Mouse (Mus musculus): Measurements from ENCODE around the gene Sdf2. TPM values are rescaled to one million over a fixed set of nuclear protein-coding genes. Genes with fewer than 3 reads are reported as not detected.

The Sdf2 gene
- 10 to 100 TPM; 78.8 to 95.9 TPM for polyA plus RNA-seq (2017; shearing (Covaris generic))

GRCm38 (mm10) chr11:78245627-78246317 lies at the start of gene Sdf2, which contains the start of gene Supt6:
Gene Sdf2 (plus strand): TSS chr11:78245746.
Gene Supt6 (minus strand): TSS chr11:78245987.

GRCm38 (mm10) chr11:78261380-78262352 lies 16.1 kb downstream of the Sdf2 start, which contains the start of gene 2610507B11Rik:
Gene 2610507B11Rik (plus strand): TSS chr11:78261752.

GRCm38 (mm10) chr11:78290654-78291053 lies 45.1 kb downstream of the Sdf2 start, which contains the start of gene BC030499:
Gene BC030499 (plus strand): TSS chr11:78290841.

GRCm38 (mm10) chr11:78301357-78302084 lies 56.0 kb downstream of the Sdf2 start, which contains the start of gene Spag5:
Gene Spag5 (plus strand): TSS chr11:78301529.

Other genes with a start within 250 kb of the Sdf2 start
- 1 to 10 TPM; 5.0 to 5.3 TPM for gene Dhrs13, start 213.5 kb upstream of the Sdf2 start, polyA plus RNA-seq (2017; shearing (Covaris generic))
- gene Flot2, start 207.8 kb upstream of the Sdf2 start, polyA plus RNA-seq (2017; shearing (Covaris generic)) = 10 to 100 TPM; 41.5 to 48.8 TPM
- 10 to 100 TPM; 23.1 to 27.6 TPM for gene Eral1, start 165.4 kb upstream of the Sdf2 start, polyA plus RNA-seq (2017; shearing (Covaris generic))
- gene Fam222b, start 151.1 kb upstream of the Sdf2 start, polyA plus RNA-seq (2017; shearing (Covaris generic)) = 10 to 100 TPM; 15.3 to 18.3 TPM
- 10 to 100 TPM; 33.0 to 39.8 TPM for gene Traf4, start 80.2 kb upstream of the Sdf2 start, polyA plus RNA-seq (2017; shearing (Covaris generic))
- gene Nek8, start 69.1 kb upstream of the Sdf2 start, polyA plus RNA-seq (2017; shearing (Covaris generic)) = 10 to 100 TPM in 1 of 2 experiments, 1 to 10 TPM in 1; 9.3 to 10.9 TPM
- gene Tlcd1, start 69.0 kb upstream of the Sdf2 start, polyA plus RNA-seq (2017; shearing (Covaris generic)) = 1 to 10 TPM; 4.7 to 5.4 TPM
- gene Rpl23a, start 62.2 kb upstream of the Sdf2 start, polyA plus RNA-seq (2017; shearing (Covaris generic)) = 1,000 to 10,000 TPM; 1,180 to 2,194 TPM
- under 1 TPM; 0.91 to 0.97 TPM for gene Rab34, start 57.3 kb upstream of the Sdf2 start, polyA plus RNA-seq (2017; shearing (Covaris generic))
- gene Proca1, start 52.4 kb upstream of the Sdf2 start, polyA plus RNA-seq (2017; shearing (Covaris generic)) = under 1 TPM; 0.29 to 0.55 TPM
- gene Supt6, start 241 bp downstream of the Sdf2 start, polyA plus RNA-seq (2017; shearing (Covaris generic)) = 10 to 100 TPM; 15.5 to 29.0 TPM
- 10 to 100 TPM; 40.4 to 65.7 TPM for gene 2610507B11Rik, start 16.0 kb downstream of the Sdf2 start, polyA plus RNA-seq (2017; shearing (Covaris generic))
- under 1 TPM; 0.27 to 0.36 TPM for gene BC030499, start 45.1 kb downstream of the Sdf2 start, polyA plus RNA-seq (2017; shearing (Covaris generic))
- gene Spag5, start 55.8 kb downstream of the Sdf2 start, polyA plus RNA-seq (2017; shearing (Covaris generic)) = 1 to 10 TPM; 5.3 to 6.0 TPM
- gene Aldoc, start 77.2 kb downstream of the Sdf2 start, polyA plus RNA-seq (2017; shearing (Covaris generic)) = 10 to 100 TPM in 1 of 2 experiments, 1 to 10 TPM in 1; 2.4 to 12.9 TPM
- gene Pigs, start 82.7 kb downstream of the Sdf2 start, polyA plus RNA-seq (2017; shearing (Covaris generic)) = 100 to 1,000 TPM in 1 of 2 experiments, 10 to 100 TPM in 1; 70.7 to 114 TPM
- 100 to 1,000 TPM in 1 of 2 experiments, 10 to 100 TPM in 1; 57.5 to 101 TPM for gene Unc119, start 97.7 kb downstream of the Sdf2 start, polyA plus RNA-seq (2017; shearing (Covaris generic))
- gene Foxn1, start 140.8 kb downstream of the Sdf2 start, polyA plus RNA-seq (2017; shearing (Covaris generic)) = not detected
- gene Slc13a2, start 176.5 kb downstream of the Sdf2 start, polyA plus RNA-seq (2017; shearing (Covaris generic)) = not detected
- gene Slc46a1, start 220.0 kb downstream of the Sdf2 start, polyA plus RNA-seq (2017; shearing (Covaris generic)) = 1 to 10 TPM in 1 of 2 experiments, under 1 TPM in 1; 0.78 to 1.3 TPM